Mouse (Mus musculus): ENCODE measurements around the gene Pgbd1.

DNA sequence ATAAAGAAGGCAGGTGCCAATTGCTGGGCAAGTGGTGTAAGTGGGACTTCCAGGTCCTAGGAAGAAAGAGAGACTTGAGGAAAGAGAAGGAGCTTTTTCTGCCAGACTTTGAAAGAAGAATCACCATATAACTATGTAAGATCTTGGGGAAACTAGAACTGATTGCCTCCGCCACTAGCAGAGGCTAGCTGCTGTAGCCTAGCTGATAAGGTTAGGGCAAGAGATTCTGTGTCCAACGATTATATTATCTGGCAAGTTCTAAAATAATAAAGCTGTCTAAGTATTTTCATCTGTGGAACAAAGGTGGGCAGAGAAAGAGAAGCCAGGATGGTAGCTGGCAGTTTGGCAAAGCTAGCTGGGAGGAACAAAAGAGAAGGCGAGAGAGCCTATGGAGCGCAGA is 31.6 kb upstream of the Pgbd1 start:
- TF ChIP-seq CTCF (conservative IDR thresholded peaks at IDR 0.05; ENCODE audit: insufficient read depth, insufficient read length, low read depth, low read length) (no peak), POLR2A (IDR thresholded peaks at IDR 0.05; ENCODE audit: low read depth, low read length) (no peak)
